Mouse (Mus musculus) CD4-positive, CD25-positive, alpha-beta regulatory T cell, adult 9 weeks (primary cell): ENCODE measurements around the gene Ptprt. TPM values are rescaled to one million over a fixed set of nuclear protein-coding genes. Genes with fewer than 3 reads are reported as not detected.

Experiments used
- polyA plus RNA-seq: library from polyadenylated mRNA; unstranded; fragments of 100-300 nt; shearing (Covaris generic); gene quantifications from one replicate; pipeline ENCODE4 v1.2.1, GENCODE M21; 2017

Gene Ptprt
- not detected for polyA plus RNA-seq

DNA sequence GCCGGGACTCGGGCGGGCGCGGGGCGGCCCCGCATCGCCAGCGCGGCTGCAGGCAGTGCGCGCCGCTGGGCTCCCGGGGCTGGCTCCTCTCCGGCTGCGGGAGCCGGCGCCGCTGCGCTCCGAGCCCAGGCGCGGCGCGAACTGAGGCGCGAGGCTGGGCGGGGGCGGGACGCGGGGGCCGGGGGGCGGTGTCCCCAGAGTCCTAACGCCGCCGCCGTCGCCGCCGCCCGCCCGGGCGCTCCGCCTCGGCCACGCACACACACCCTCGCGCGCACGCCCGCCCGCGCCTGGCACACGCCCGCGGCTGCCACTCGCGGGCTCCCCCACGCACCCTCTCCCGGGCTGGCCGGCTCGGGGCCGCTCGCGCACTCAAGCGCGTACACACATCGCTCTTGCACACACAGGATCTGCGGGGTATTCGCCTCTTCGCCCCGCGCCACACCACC, at the start of gene Ptprt:
TSS of gene Ptprt (minus strand) at position 207 of the 446 bp plus-strand sequence.

